Mouse (Mus musculus) limb, embryonic 11.5 days (tissue): ENCODE data around the gene Ttc25. TPM values are rescaled to one million over a fixed set of nuclear protein-coding genes. Genes with fewer than 3 reads are reported as not detected.

Experiments used
- ATAC-seq: fragments of 200-750 bp; cut with Nextera tagmentation; 2 replicates; pipeline ENCODE4 v1.8.0; 2017; ENCODE audit warnings: low read depth; ENCODE audit not compliant: insufficient number of reproducible peaks, low FRiP score, low TSS enrichment
- DNase-seq: peaks from one replicate; pipeline ENCODE4 v3.0.0-alpha.2; 2015; ENCODE audit warnings: low spot score
- H3K27ac ChIP-seq: fragments of 300-500 bp; sonication (generic); replicated peaks from 2 replicates; pipeline ENCODE4 v1.5.1; 2014; ENCODE audit warnings: low read depth, mild to moderate bottlenecking, low read length
- H3K27me3 ChIP-seq: fragments of 300-500 bp; sonication (generic); 2 replicates; pipeline ENCODE4 v1.6.1; 2014; ENCODE audit warnings: mild to moderate bottlenecking, low read length, mixed read lengths; ENCODE audit not compliant: control insufficient read depth, insufficient read depth
- H3K36me3 ChIP-seq: fragments of 300-500 bp; sonication (generic); 2 replicates; pipeline ENCODE4 v1.6.1; 2014; ENCODE audit warnings: mild to moderate bottlenecking, low read length, moderate library complexity, mixed read lengths; ENCODE audit not compliant: control insufficient read depth, insufficient read depth
- H3K4me1 ChIP-seq: fragments of 300-500 bp; sonication (generic); 2 replicates; pipeline ENCODE4 v1.6.1; 2014; ENCODE audit warnings: low read length, mixed read lengths; ENCODE audit not compliant: control insufficient read depth, insufficient read depth
- H3K4me2 ChIP-seq: fragments of 300-500 bp; sonication (generic); 2 replicates; pipeline ENCODE4 v1.6.1; 2014; ENCODE audit warnings: low read depth, mild to moderate bottlenecking, moderate library complexity; ENCODE audit not compliant: severe bottlenecking
- H3K4me3 ChIP-seq: fragments of 300-500 bp; sonication (generic); 2 replicates; pipeline ENCODE4 v1.5.1; 2014; ENCODE audit warnings: low read depth, low read length
- H3K9ac ChIP-seq: fragments of 300-500 bp; sonication (generic); 2 replicates; pipeline ENCODE4 v1.6.1; 2014; ENCODE audit warnings: mild to moderate bottlenecking, low read length
- H3K9me3 ChIP-seq: fragments of 300-500 bp; sonication (generic); 2 replicates; pipeline ENCODE4 v1.6.1; 2016; ENCODE audit warnings: low read length; ENCODE audit not compliant: control insufficient read depth
- WGBS: fragments of 180-500 bp; shearing (Covaris S2); extraction: QIAGEN DNeasy Blood & Tissue Kit; methylation state at CpG from one replicate; pipeline ENCODE4 v1.1.7; 2014; 5-methylcytosine and 5-hydroxymethylcytosine counted together
- polyA plus RNA-seq: library from polyadenylated mRNA; unstranded; fragments of >200 nt; fragmentation: Nextera tagmentation; extraction: Ambion mirVana; gene quantifications from 2 replicates; pipeline ENCODE4 v1.2.1, GENCODE M21; 2014

Gene Ttc25
- polyA plus RNA-seq, 1 experiment from 2014 or later, result 1.1 TPM

- Histone ChIP-seq H3K36me3 (no peaks in the 10 kb centered on the region), H3K27ac (no peak overlapping the region), H3K27me3 (peaks cover 3% of the 10 kb centered on the region; the same call in 1 of the 2 replicates), H3K9ac (no peak overlapping the region), H3K4me3 (no peak overlapping the region), H3K4me1 (peaks cover 4% of the 10 kb centered on the region; the same call in 1 of the 2 replicates), H3K9me3 (no peaks in the 10 kb centered on the region), H3K4me2 (no peak overlapping the region)
- ATAC-seq (no peak), DNase-seq (no peak)
- WGBS, result 60% methylated on average over 9 of the region's 9 CpGs
These were observed 24.4 kb downstream of the Ttc25 start for GRCm38 (mm10) chr11:100569789-100570188.

- Histone ChIP-seq H3K27me3 (peaks cover 3% of the 10 kb centered on the region; the same call in 1 of the 2 replicates), H3K4me3 (peak overlapping the region; percentile 1; the same call in 1 of the 2 replicates), H3K4me2 (peak overlapping the region; percentile 25; the same call in 1 of the 2 replicates), H3K36me3 (no peaks in the 10 kb centered on the region), H3K4me1 (peaks cover 4% of the 10 kb centered on the region; the same call in 1 of the 2 replicates), H3K27ac (no peak overlapping the region), H3K9ac (no peak overlapping the region), H3K9me3 (no peaks in the 10 kb centered on the region)
- peak; percentile 83 for DNase-seq
- 0 out of 2 replicates have a peak, but pooled peaks have one; percentile 50 for ATAC-seq
- WGBS, result 11% methylated on average over 8 of the region's 8 CpGs
These were observed 25.2 kb downstream of the Ttc25 start for GRCm38 (mm10) chr11:100570430-100571201.

GRCm38 (mm10) chr11:100571202-100571567 is 25.8 kb downstream of the Ttc25 start:
- H3K36me3 ChIP-seq, result no peaks in the 10 kb centered on the region
- H3K4me3 ChIP-seq, result peak overlapping the region; percentile 1; the same call in 1 of the 2 replicates
- DNase-seq (peak; percentile 28), ATAC-seq (no peak)
- peaks cover 3% of the 10 kb centered on the region; the same call in 1 of the 2 replicates for H3K27me3 ChIP-seq
- peaks cover 4% of the 10 kb centered on the region; the same call in 1 of the 2 replicates for H3K4me1 ChIP-seq
- H3K27ac ChIP-seq, result no peak overlapping the region
- H3K9me3 ChIP-seq, result no peaks in the 10 kb centered on the region
- H3K4me2 ChIP-seq, result peak overlapping the region; percentile 25; the same call in 1 of the 2 replicates
- WGBS, result 9% methylated on average over 16 of the region's 16 CpGs
- no peak overlapping the region for H3K9ac ChIP-seq

GRCm38 (mm10) chr11:100574188-100574587 is 28.8 kb downstream of the Ttc25 start:
- 96% methylated on average over 3 of the region's 3 CpGs for WGBS
- Histone ChIP-seq H3K27me3 (peaks cover 3% of the 10 kb centered on the region; the same call in 1 of the 2 replicates), H3K4me3 (peak overlapping the region; percentile 66), H3K9ac (no peak overlapping the region; the same call in 1 of the 2 replicates), H3K9me3 (no peaks in the 10 kb centered on the region), H3K27ac (no peak overlapping the region), H3K36me3 (no peaks in the 10 kb centered on the region; the same call in 1 of the 2 replicates), H3K4me1 (peaks cover 4% of the 10 kb centered on the region; the same call in 1 of the 2 replicates), H3K4me2 (peak overlapping the region; percentile 76; the same call in 1 of the 2 replicates)
- no peak for DNase-seq
- ATAC-seq, result no peak

GRCm38 (mm10) chr11:100574708-100575483 is 29.5 kb downstream of the Ttc25 start, which contains the start of gene Cnp:
Gene Cnp, plus strand, starts transcription at chr11:100574904.
- Histone ChIP-seq H3K4me2 (peak within 1 kb of the TSS; percentile 76), H3K27ac (peak within 1 kb of the TSS; percentile 39; the same call in 1 of the 2 replicates), H3K27me3 (peaks cover 3% of the 10 kb centered on the region; the same call in 1 of the 2 replicates), H3K4me1 (peaks cover 4% of the 10 kb centered on the region; the same call in 1 of the 2 replicates), H3K4me3 (peak within 1 kb of the TSS; percentile 66), H3K36me3 (no peaks in the 10 kb centered on the region; the same call in 1 of the 2 replicates), H3K9ac (peak within 1 kb of the TSS; percentile 65), H3K9me3 (no peaks in the 10 kb centered on the region)
- ATAC-seq, result peak; percentile 77
- WGBS, result 3% methylated on average over 47 of the region's 47 CpGs
- DNase-seq, result peak; percentile 82

GRCm38 (mm10) chr11:100575484-100575855 is 30.1 kb downstream of the Ttc25 start:
- no peaks in the 10 kb centered on the region for H3K9me3 ChIP-seq
- H3K4me1 ChIP-seq, result peaks cover 4% of the 10 kb centered on the region; the same call in 1 of the 2 replicates
- H3K4me3 ChIP-seq, result peak overlapping the region; percentile 66
- H3K27me3 ChIP-seq, result peaks cover 3% of the 10 kb centered on the region; the same call in 1 of the 2 replicates
- peak overlapping the region; percentile 76 for H3K4me2 ChIP-seq
- 78% methylated on average over 2 of the region's 2 CpGs for WGBS
- no peak for DNase-seq
- peaks cover 2% of the 10 kb centered on the region for H3K36me3 ChIP-seq
- no peak for ATAC-seq
- no peak overlapping the region for H3K27ac ChIP-seq
- H3K9ac ChIP-seq, result peak overlapping the region; percentile 65; the same call in 1 of the 2 replicates

GRCm38 (mm10) chr11:100576256-100576655 is 30.8 kb downstream of the Ttc25 start:
- 68% methylated on average over 21 of the region's 21 CpGs for WGBS

More at GRCm38 (mm10) chr11:100576256-100576655, 30.8 kb downstream of the Ttc25 start:
- no peak overlapping the region; the same call in 1 of the 2 replicates for H3K4me2 ChIP-seq
- no peak overlapping the region for H3K9ac ChIP-seq
- no peaks in the 10 kb centered on the region for H3K9me3 ChIP-seq
- H3K4me3 ChIP-seq, result no peak overlapping the region
- no peaks in the 10 kb centered on the region for H3K4me1 ChIP-seq
- no peak overlapping the region for H3K27ac ChIP-seq
- H3K36me3 ChIP-seq, result peaks cover 7% of the 10 kb centered on the region
- H3K27me3 ChIP-seq, result no peaks in the 10 kb centered on the region; the same call in 1 of the 2 replicates
- DNase-seq (no peak), ATAC-seq (no peak)
